Mouse (Mus musculus) thymus, adult 2 months (tissue): Measurements from ENCODE around the gene D7Ertd443e.

Experiments
- CTCF ChIP-seq: fragments of 200-500 bp; IDR thresholded peaks from 2 replicates; pipeline ENCODE4 v1.5.1; 2012; ENCODE audit warnings: mild to moderate bottlenecking, control low read depth, low read length, moderate library complexity, borderline replicate concordance; ENCODE audit not compliant: control insufficient read depth, poor library complexity, insufficient read depth; ENCODE audit errors: extremely low read depth
- POLR2A ChIP-seq: fragments of 200-500 bp; IDR thresholded peaks from 2 replicates; pipeline ENCODE4 v1.6.1; 2012; ENCODE audit warnings: mild to moderate bottlenecking, low read length, control low read depth, moderate library complexity; ENCODE audit not compliant: control insufficient read depth, poor library complexity, insufficient read depth; ENCODE audit errors: extremely low read depth

GRCm38 (mm10) chr7:134224741-134225612 lies 160.5 kb downstream of the D7Ertd443e start:
- TF ChIP-seq POLR2A, result no peak
- no peak for TF ChIP-seq CTCF
